Mouse (Mus musculus) lung, adult 2 months (tissue): Measurements from ENCODE around the gene Adcy2. TPM values are rescaled to one million over a fixed set of nuclear protein-coding genes. Genes with fewer than 3 reads are reported as not detected.

Source experiments
- DNase-seq: peaks from one replicate; pipeline ENCODE4 v3.0.0; 2022
- H3K4me1 ChIP-seq: fragments of 200-500 bp; 2 replicates; pipeline ENCODE4 v1.6.1; 2011; ENCODE audit warnings: low read length; ENCODE audit not compliant: control insufficient read depth, insufficient read depth
- H3K4me3 ChIP-seq: fragments of 200-500 bp; replicated peaks from 2 replicates; pipeline ENCODE3; 2011; ENCODE audit warnings: low read depth, mild to moderate bottlenecking, control low read depth, low read length; ENCODE audit errors: extremely low read depth
- CTCF ChIP-seq: fragments of 200-500 bp; IDR thresholded peaks from 2 replicates; pipeline ENCODE4 v1.5.1; 2011; ENCODE audit warnings: mild to moderate bottlenecking, low read length, control low read depth; ENCODE audit not compliant: insufficient read depth
- POLR2A ChIP-seq: fragments of 200-500 bp; IDR thresholded peaks from 2 replicates; pipeline ENCODE4 v1.6.1; 2011; ENCODE audit warnings: low read depth, mild to moderate bottlenecking, control low read depth, low read length, borderline replicate concordance; ENCODE audit errors: extremely low read depth
- WGBS: fragments of 180-500 bp; shearing (Covaris S2); methylation state at CpG from one replicate; pipeline ENCODE4 v1.1.7; 2018; 5-methylcytosine and 5-hydroxymethylcytosine counted together
- polyA plus RNA-seq: library from polyadenylated mRNA; depleted of rRNA; stranded (reverse); fragments of >200 nt; gene quantifications from 2 replicates; pipeline ENCODE4 v1.2.3, GENCODE M21; 2012

Gene Adcy2
- polyA plus RNA-seq, 1 experiment: 10.7 TPM

- TF ChIP-seq CTCF: no peak
- TF ChIP-seq POLR2A: no peak
- no peak for DNase-seq
- under 1% methylated on average over 11 of the region's 11 CpGs for WGBS
- Histone ChIP-seq H3K4me1 (no peaks in the 10 kb centered on the region), H3K4me3 (peak overlapping the region; percentile 90)
These were observed 416.9 kb downstream of the Adcy2 start for GRCm38 (mm10) chr13:68582517-68582780.

GRCm38 (mm10) chr13:68581747-68582516 is 417.4 kb downstream of the Adcy2 start, which contains the start of the genes Mtrr and Fastkd3:
Mtrr (minus strand) TSS chr13:68582149.
Fastkd3 (plus strand) TSS chr13:68582234.
- Histone ChIP-seq H3K4me3 (peak within 1 kb of the TSS; percentile 90), H3K4me1 (no peaks in the 10 kb centered on the region)
- TF ChIP-seq POLR2A: peak; percentile 72; the same call in 1 of the 2 replicates
- TF ChIP-seq CTCF: no peak
- under 1% methylated on average over 81 of the region's 81 CpGs for WGBS
- DNase-seq: peak; percentile 94

- DNase-seq: no peak
- Histone ChIP-seq H3K4me1 (no peaks in the 10 kb centered on the region), H3K4me3 (peak overlapping the region; percentile 90)
- WGBS: 19% methylated on average over 14 of the region's 14 CpGs
- TF ChIP-seq CTCF (no peak), POLR2A (no peak)
These were observed 418.1 kb downstream of the Adcy2 start for GRCm38 (mm10) chr13:68581086-68581740.

- no peak for DNase-seq
- H3K4me3 ChIP-seq: no peak overlapping the region
These were observed 421.4 kb downstream of the Adcy2 start for GRCm38 (mm10) chr13:68577945-68578344.

GRCm38 (mm10) chr13:68574398-68574797 is 424.9 kb downstream of the Adcy2 start:
- TF ChIP-seq POLR2A (no peak), CTCF (no peak)
- no peak for DNase-seq
- WGBS: 74% methylated on average over 4 of the region's 4 CpGs
- Histone ChIP-seq H3K4me1 (no peaks in the 10 kb centered on the region; the same call in 1 of the 2 replicates), H3K4me3 (no peak overlapping the region)

More at GRCm38 (mm10) chr13:68577945-68578344, 421.4 kb downstream of the Adcy2 start:
- WGBS: 68% methylated on average over 7 of the region's 7 CpGs
- no peak for TF ChIP-seq POLR2A
- no peak for TF ChIP-seq CTCF
- no peaks in the 10 kb centered on the region for H3K4me1 ChIP-seq

GRCm38 (mm10) chr13:68572966-68573913 is 426.1 kb downstream of the Adcy2 start:
- H3K4me3 ChIP-seq: no peak overlapping the region
- no peak for TF ChIP-seq POLR2A
- no peak for TF ChIP-seq CTCF
- no peaks in the 10 kb centered on the region; the same call in 1 of the 2 replicates for H3K4me1 ChIP-seq
- DNase-seq: no peak
- WGBS: 65% methylated on average over 10 of the region's 10 CpGs

GRCm38 (mm10) chr13:68572247-68572646 is 427.1 kb downstream of the Adcy2 start:
- WGBS: 68% methylated on average over 19 of the region's 19 CpGs
- no peak for DNase-seq
- Histone ChIP-seq H3K4me3 (no peak overlapping the region), H3K4me1 (no peaks in the 10 kb centered on the region; the same call in 1 of the 2 replicates)
- TF ChIP-seq POLR2A (no peak), CTCF (no peak)
